Mouse (Mus musculus) liver, postnatal 0 days (tissue): ENCODE measurements at regions not wholly inside any gene's neighbourhood (a gene's known extent, or its start where the extent isn't known, plus 50 kb on each side); places are given as distances from the start of the nearest gene placed in this dataset.

Source experiments
- CTCF ChIP-seq: sonication (generic); IDR thresholded peaks from 2 replicates; pipeline ENCODE4 v1.5.1; 2016; ENCODE audit warnings: antibody characterized with exemption, low read depth
- EP300 ChIP-seq: IDR thresholded peaks from 2 replicates; pipeline ENCODE4 v1.6.1; 2016; ENCODE audit warnings: antibody characterized with exemption, low read depth, mild to moderate bottlenecking

GRCm38 (mm10) chr5:97181249-97181648, 69.9 kb upstream of the Paqr3 start:
- TF ChIP-seq EP300 (no peak), CTCF (no peak)
